Mouse (Mus musculus) kidney, postnatal 0 days (tissue): ENCODE results near the gene Adat1. TPM values are rescaled to one million over a fixed set of nuclear protein-coding genes. Genes with fewer than 3 reads are reported as not detected.

Experiments
- ATAC-seq: fragments of 200-750 bp; cut with Nextera tagmentation; replicated peaks from 2 replicates; pipeline ENCODE4 v1.8.0; 2017; ENCODE audit warnings: low read depth, moderate number of reproducible peaks, moderate TSS enrichment, moderate library complexity; ENCODE audit not compliant: low FRiP score
- DNase-seq: peaks from one replicate; pipeline ENCODE4 v3.0.0-alpha.2; 2016; ENCODE audit warnings: low spot score
- H3K27ac ChIP-seq: fragments of 300-500 bp; sonication (generic); 2 replicates; pipeline ENCODE4 v1.5.1; 2014; ENCODE audit warnings: mild to moderate bottlenecking
- H3K27me3 ChIP-seq: fragments of 300-500 bp; sonication (generic); 2 replicates; pipeline ENCODE4 v1.6.1; 2014; ENCODE audit warnings: low read length, mixed read lengths; ENCODE audit not compliant: insufficient read depth
- H3K36me3 ChIP-seq: fragments of 300-500 bp; sonication (generic); 2 replicates; pipeline ENCODE4 v1.6.1; 2014; ENCODE audit warnings: low read length, mixed read lengths; ENCODE audit not compliant: insufficient read depth
- H3K4me1 ChIP-seq: fragments of 300-500 bp; sonication (generic); replicated peaks from 2 replicates; pipeline ENCODE4 v1.6.1; 2014; ENCODE audit warnings: antibody characterized with exemption, low read length, mixed read lengths; ENCODE audit not compliant: insufficient read depth
- H3K4me2 ChIP-seq: fragments of 300-500 bp; sonication (generic); 2 replicates; pipeline ENCODE4 v1.6.1; 2014; ENCODE audit warnings: mild to moderate bottlenecking, low read length, moderate library complexity, mixed read lengths
- H3K4me3 ChIP-seq: fragments of 300-500 bp; sonication (generic); replicated peaks from 2 replicates; pipeline ENCODE4 v1.5.1; 2014; ENCODE audit warnings: low read depth, low read length
- H3K9ac ChIP-seq: fragments of 300-500 bp; sonication (generic); 2 replicates; pipeline ENCODE4 v1.6.1; 2014; ENCODE audit warnings: low read depth, low read length
- H3K9me3 ChIP-seq: fragments of 300-500 bp; sonication (generic); replicated peaks from 2 replicates; pipeline ENCODE4 v1.6.1; 2016; ENCODE audit warnings: low read length, inconsistent platforms, mixed read lengths
- CTCF ChIP-seq: IDR thresholded peaks from 2 replicates; pipeline ENCODE4 v1.5.1; 2016; ENCODE audit warnings: antibody characterized with exemption, low read depth, mild to moderate bottlenecking, moderate library complexity
- WGBS: fragments of 180-500 bp; shearing (Covaris S2); extraction: QIAGEN DNeasy Blood & Tissue Kit; methylation state at CpG from one replicate; pipeline ENCODE4 v1.1.7; 2014; 5-methylcytosine and 5-hydroxymethylcytosine counted together
- polyA plus RNA-seq: library from polyadenylated mRNA; unstranded; fragments of >200 nt; fragmentation: Nextera tagmentation; extraction: Ambion mirVana; gene quantifications from 2 replicates; pipeline ENCODE4 v1.2.1, GENCODE M21; 2015

The Adat1 gene
- polyA plus RNA-seq, 1 experiment from 2014 or later, result 5.3 TPM

DNA sequence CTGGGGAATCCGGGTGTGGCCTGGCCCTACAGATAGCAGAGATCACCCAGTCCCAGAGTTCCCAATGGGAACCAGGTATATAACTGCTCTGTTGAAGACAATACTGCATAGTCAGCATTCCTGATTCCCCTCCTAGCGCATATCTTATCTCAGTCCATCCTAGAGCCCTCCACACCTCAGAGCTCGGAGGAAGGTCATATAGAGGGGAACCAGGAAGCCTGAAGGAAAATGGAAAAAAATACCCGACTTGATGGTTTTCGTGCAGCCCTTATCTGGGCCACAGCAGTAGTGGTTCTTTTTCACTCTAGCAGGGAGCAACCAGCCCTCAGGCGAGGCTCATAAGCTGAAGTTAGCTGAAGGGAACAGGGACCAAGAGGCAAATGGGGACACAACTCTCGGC lies 67.1 kb downstream of the Adat1 start:
- no peak overlapping the region for H3K9ac ChIP-seq
- no peaks in the 10 kb centered on the region for H3K4me1 ChIP-seq
- H3K4me3 ChIP-seq, result no peak overlapping the region
- ATAC-seq, result no peak
- no peak overlapping the region for H3K4me2 ChIP-seq
- TF ChIP-seq CTCF, result no peak
- no peaks in the 10 kb centered on the region for H3K36me3 ChIP-seq
- DNase-seq, result no peak
- 71% methylated on average over 7 of the region's 7 CpGs for whole genome bisulfite sequencing
- H3K27ac ChIP-seq, result no peak overlapping the region
- no peaks in the 10 kb centered on the region for H3K9me3 ChIP-seq
- H3K27me3 ChIP-seq, result no peaks in the 10 kb centered on the region

DNA sequence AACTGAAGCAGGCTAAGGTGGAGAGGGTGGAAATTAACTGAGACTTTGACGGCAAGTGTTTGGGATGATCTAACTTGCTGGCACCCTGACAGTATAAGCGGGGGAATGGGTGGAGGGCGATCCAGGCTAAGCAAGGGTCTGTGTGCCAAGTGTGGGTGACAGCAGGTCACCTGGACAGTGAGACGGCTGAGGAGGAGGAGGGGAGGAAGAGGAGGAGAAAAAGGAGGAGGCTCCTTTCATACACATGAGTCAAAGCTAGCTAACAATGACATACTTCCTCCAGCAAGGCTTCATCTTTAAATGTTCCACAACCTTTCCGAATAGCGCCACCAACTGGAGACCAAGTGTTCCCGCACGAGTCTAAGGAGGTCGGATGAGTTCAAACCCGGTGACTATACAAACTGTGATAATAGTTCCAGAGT lies 68.7 kb downstream of the Adat1 start:
- peak; percentile 78 for DNase-seq

DNA sequence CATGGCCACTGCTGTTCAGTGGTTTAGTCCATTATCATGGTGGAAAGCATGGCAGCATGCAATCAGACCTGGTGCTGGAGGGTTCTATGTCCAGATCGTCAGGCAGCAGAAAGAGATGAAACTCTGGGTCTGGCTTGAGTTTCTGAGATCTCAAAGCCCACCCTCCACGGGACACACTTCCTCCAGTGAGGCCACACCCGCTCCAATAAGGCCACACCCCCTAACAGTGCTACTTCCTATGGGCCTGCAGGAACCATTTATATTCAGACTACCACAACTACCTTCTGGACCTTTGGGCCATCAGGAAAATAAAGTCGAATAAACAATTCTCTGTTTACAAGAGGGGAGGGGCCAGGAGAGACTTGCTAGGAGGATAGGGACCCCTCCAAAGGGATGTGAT lies 71.1 kb downstream of the Adat1 start:
- Histone ChIP-seq H3K4me1 (no peaks in the 10 kb centered on the region), H3K4me2 (no peak overlapping the region), H3K27ac (no peak overlapping the region), H3K9ac (no peak overlapping the region), H3K27me3 (no peaks in the 10 kb centered on the region), H3K4me3 (no peak overlapping the region), H3K9me3 (no peaks in the 10 kb centered on the region), H3K36me3 (0 out of 2 replicates have a peak, but pooled peaks cover 3% of the 10 kb centered on the region)
- ATAC-seq, result no peak
- TF ChIP-seq CTCF, result no peak
- DNase-seq, result no peak
- 76% methylated on average over 4 of the region's 4 CpGs for WGBS

More for the DNA sequence above, 68.7 kb downstream of the Adat1 start:
- Histone ChIP-seq H3K4me1 (no peaks in the 10 kb centered on the region), H3K9ac (no peak overlapping the region), H3K27ac (no peak overlapping the region), H3K27me3 (no peaks in the 10 kb centered on the region), H3K4me2 (no peak overlapping the region), H3K36me3 (no peaks in the 10 kb centered on the region), H3K9me3 (no peaks in the 10 kb centered on the region), H3K4me3 (no peak overlapping the region)
- 0 out of 2 replicates have a peak, but pooled peaks have one; percentile 43 for ATAC-seq
- 23% methylated on average over 10 of the region's 10 CpGs for WGBS
- TF ChIP-seq CTCF, result peak; percentile 72

DNA sequence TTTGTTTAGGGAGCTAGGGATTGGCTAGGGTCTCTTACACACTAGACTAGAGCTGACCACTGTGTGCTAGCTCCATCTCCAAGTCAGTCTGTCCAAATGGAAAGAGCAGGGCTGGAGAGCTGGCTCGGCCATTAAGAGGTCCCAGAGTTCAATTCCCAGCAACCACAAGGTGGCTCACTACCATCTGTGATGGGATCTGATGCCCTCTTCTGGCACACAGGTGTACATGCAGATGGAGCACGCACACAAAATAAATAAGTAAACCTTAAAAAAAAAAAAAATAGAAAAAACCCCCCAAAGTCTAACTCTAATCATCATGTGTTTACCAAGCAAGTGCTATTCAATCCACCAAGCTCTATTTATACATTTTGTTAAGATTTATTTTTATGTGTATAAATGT lies 72.4 kb downstream of the Adat1 start:
- Histone ChIP-seq H3K27me3 (no peaks in the 10 kb centered on the region), H3K4me1 (no peaks in the 10 kb centered on the region), H3K4me2 (no peak overlapping the region), H3K9me3 (no peaks in the 10 kb centered on the region), H3K9ac (no peak overlapping the region), H3K36me3 (0 out of 2 replicates have a peak, but pooled peaks cover 3% of the 10 kb centered on the region), H3K4me3 (no peak overlapping the region), H3K27ac (no peak overlapping the region)
- ATAC-seq, result no peak
- no peak for DNase-seq
- 94% methylated on average over 2 of the region's 2 CpGs for WGBS
- peak; percentile 50 for TF ChIP-seq CTCF

Other genes with a start within 250 kb of the Adat1 start
- 48.7 and 49.1 TPM in 2 replicates for gene Bcar1, start 248.5 kb downstream of the Adat1 start, polyA plus RNA-seq
- gene Cfdp1, start 138.0 kb downstream of the Adat1 start, polyA plus RNA-seq, result 180 and 183 TPM in 2 replicates
- 15.1 and 15.8 TPM in 2 replicates for gene Tmem170, start 115.6 kb downstream of the Adat1 start, polyA plus RNA-seq
- gene Chst5, start 81.9 kb downstream of the Adat1 start, polyA plus RNA-seq, result 0.51 and 0.58 TPM in 2 replicates
- 17.3 and 17.7 TPM in 2 replicates for gene Tmem231, start 58.4 kb downstream of the Adat1 start, polyA plus RNA-seq
- 264 and 266 TPM in 2 replicates for gene Gabarapl2, start 51.6 kb downstream of the Adat1 start, polyA plus RNA-seq
- 139 and 153 TPM in 2 replicates for gene Kars, start 19.0 kb upstream of the Adat1 start, polyA plus RNA-seq
- gene Terf2ip, start 19.1 kb upstream of the Adat1 start, polyA plus RNA-seq, result 15.7 and 18.6 TPM in 2 replicates
- gene Gm6793, start 22.7 kb upstream of the Adat1 start, polyA plus RNA-seq, result 0.29 and 0.43 TPM in 2 replicates